In genomic region chr14:120803739-120804138, GRCm38 (mm10) we compare ENCODE assay signal across 9 mouse cellular contexts.
A peak's percentile ranks its signal among the peaks of the same experiment; 100 is the strongest.
DNase-seq lines count a peak whose midpoint lies in the region; ATAC-seq and TF ChIP-seq lines count a peak whose summit lies in the region.
"Had no signal": no experiment of that assay in that cellular context is flagged by ENCODE, and none has a peak within 500 bp of the region (broad histone marks: within the 10 kb centered on the region; RNA-seq: fewer than 3 reads in every experiment).

No protein-coding gene starts in this region.

- H3K4me2 ChIP-seq in heart, embryonic 16.5 days (ENCODE audit: low read depth, low read length), result peak overlapping the region; percentile 52
- H3K4me2 ChIP-seq in forebrain, postnatal 0 days (ENCODE audit: low read depth), result peak overlapping the region; percentile 37
- peak overlapping the region; percentile 24 for H3K4me2 ChIP-seq in midbrain, postnatal 0 days (ENCODE audit: low read depth, low read length, poor library complexity, severe bottlenecking)

- H3K9ac ChIP-seq in heart, embryonic 16.5 days (ENCODE audit: low read length), result no peak overlapping the region; the same call in 1 of the 2 replicates
- H3K9ac ChIP-seq in forebrain, postnatal 0 days, result no peak overlapping the region; the same call in 1 of the 2 replicates
- H3K9ac ChIP-seq in midbrain, postnatal 0 days (replicated peaks; ENCODE audit: low read length, poor library complexity, severe bottlenecking), result no peak overlapping the region

- H3K4me1 ChIP-seq in heart, embryonic 16.5 days (ENCODE audit: control insufficient read depth, insufficient read depth, low read length), result no peaks in the 10 kb centered on the region; the same call in 1 of the 2 replicates
- no peaks in the 10 kb centered on the region for H3K4me1 ChIP-seq in forebrain, postnatal 0 days (ENCODE audit: insufficient read depth)
- H3K4me1 ChIP-seq in midbrain, postnatal 0 days (ENCODE audit: insufficient read depth, low read length), result 0 out of 2 replicates have a peak, but pooled peaks cover 6% of the 10 kb centered on the region

- H3K36me3 ChIP-seq in heart, embryonic 16.5 days (ENCODE audit: control insufficient read depth, insufficient read depth), result no peaks in the 10 kb centered on the region
- no peaks in the 10 kb centered on the region for H3K36me3 ChIP-seq in forebrain, postnatal 0 days (ENCODE audit: insufficient read depth)
- H3K36me3 ChIP-seq in midbrain, postnatal 0 days (ENCODE audit: insufficient read depth, low read length), result no peaks in the 10 kb centered on the region

- no peak for DNase-seq in heart, postnatal 14 days
- peak; percentile 7 for DNase-seq in cerebellum, adult 9-11 months
- no peak for DNase-seq in forebrain, postnatal 0 days
- peak; percentile 75 for DNase-seq in midbrain, postnatal 0 days (ENCODE audit: low spot score)
- DNase-seq in frontal cortex, postnatal 25 days (ENCODE audit: low spot score in 2 of 2), result no peak
- no peak for DNase-seq in thymus, postnatal 4 days

- no peak for TF ChIP-seq CTCF in forebrain, postnatal 0 days (IDR thresholded peaks at IDR 0.05; ENCODE audit: low read depth)
- no peak for TF ChIP-seq CTCF in midbrain, postnatal 0 days (IDR thresholded peaks at IDR 0.05)

- H3K27me3 ChIP-seq in heart, embryonic 16.5 days (ENCODE audit: control insufficient read depth, insufficient read depth, low read length), result no peaks in the 10 kb centered on the region
- H3K27me3 ChIP-seq in forebrain, postnatal 0 days (ENCODE audit: insufficient read depth, low read length), result no peaks in the 10 kb centered on the region
- no peaks in the 10 kb centered on the region for H3K27me3 ChIP-seq in midbrain, postnatal 0 days (ENCODE audit: insufficient read depth, low read length)

- H3K27ac ChIP-seq in heart, embryonic 16.5 days (ENCODE audit: low read length), result no peak overlapping the region
- H3K27ac ChIP-seq in forebrain, postnatal 0 days (ENCODE audit: low read depth, low read length), result no peak overlapping the region
- no peak overlapping the region for H3K27ac ChIP-seq in midbrain, postnatal 0 days (ENCODE audit: low read depth, low read length)

- 0 out of 2 replicates have a peak overlapping the region, but pooled peaks have one; percentile 19 for H3K4me3 ChIP-seq in heart, embryonic 16.5 days (ENCODE audit: low read length)
- H3K4me3 ChIP-seq in forebrain, postnatal 0 days (ENCODE audit: low read depth, low read length), result peak overlapping the region; percentile 14; the same call in 1 of the 2 replicates
- 0 out of 2 replicates have a peak overlapping the region, but pooled peaks have one; percentile 2 for H3K4me3 ChIP-seq in midbrain, postnatal 0 days (ENCODE audit: low read depth, low read length)
- H3K4me3 ChIP-seq: myocyte had no signal

- WGBS in heart, embryonic 16.5 days, result 21% methylated on average over 12 of the region's 12 CpGs
- 3% methylated on average over 12 of the region's 12 CpGs for WGBS in forebrain, postnatal 0 days
- 3% methylated on average over 12 of the region's 12 CpGs for WGBS in midbrain, postnatal 0 days

- H3K9me3 ChIP-seq in heart, embryonic 16.5 days (replicated peaks; ENCODE audit: control insufficient read depth, low read length), result no peaks in the 10 kb centered on the region
- H3K9me3 ChIP-seq in forebrain, postnatal 0 days (ENCODE audit: low read length), result no peaks in the 10 kb centered on the region
- no peaks in the 10 kb centered on the region for H3K9me3 ChIP-seq in midbrain, postnatal 0 days (ENCODE audit: low read length)

- ATAC-seq in heart, embryonic 16.5 days (replicated peaks; ENCODE audit: extremely low read depth, insufficient read depth, low FRiP score), result no peak
- peak; percentile 45; the same call in 1 of the 2 replicates for ATAC-seq in forebrain, postnatal 0 days
- ATAC-seq in midbrain, postnatal 0 days (ENCODE audit: low FRiP score), result 0 out of 2 replicates have a peak, but pooled peaks have one; percentile 60
- ATAC-seq in frontal cortex, adult (ENCODE audit: low TSS enrichment), result no peak; the same call in 1 of the 2 replicates

- intact Hi-C loops in heart, postnatal 14 days (cut with DNase I), result no loop called here

Comparison
In these comparisons a context has a peak if more than half of its experiments do, and no peak if none do; other contexts are left out.
1. ATAC-seq: peak in forebrain, postnatal 0 days (single experiment) and midbrain, postnatal 0 days (single experiment); none in heart, embryonic 16.5 days (single experiment) and frontal cortex, adult (single experiment).
2. DNase-seq: peak in cerebellum, adult 9-11 months (single experiment) and midbrain, postnatal 0 days (single experiment); none in heart, postnatal 14 days (0 of 2), forebrain, postnatal 0 days (single experiment), frontal cortex, postnatal 25 days (0 of 2) and thymus, postnatal 4 days (single experiment).
3. Peak in every context shown above with its lines, with median percentiles within 50 percentile points of each other: H3K4me2 ChIP-seq and H3K4me3 ChIP-seq.